Mouse (Mus musculus) embryonic facial prominence, embryonic 11.5 days (tissue): ENCODE results near the gene Pcsk5. TPM values are rescaled to one million over a fixed set of nuclear protein-coding genes. Genes with fewer than 3 reads are reported as not detected.

ENCODE experiments used
- ATAC-seq: fragments of 200-750 bp; cut with Nextera tagmentation; replicated peaks from 2 replicates; pipeline ENCODE4 v1.8.0; 2017; ENCODE audit warnings: low read depth; ENCODE audit not compliant: insufficient number of reproducible peaks, low FRiP score, low TSS enrichment
- DNase-seq: peaks from one replicate; pipeline ENCODE4 v3.0.0-alpha.2; 2015; ENCODE audit warnings: low spot score
- H3K27ac ChIP-seq: fragments of 300-500 bp; sonication (generic); replicated peaks from 2 replicates; pipeline ENCODE4 v1.5.1; 2014; ENCODE audit warnings: mild to moderate bottlenecking, low read depth, low read length, control low read depth
- H3K27me3 ChIP-seq: fragments of 300-500 bp; sonication (generic); 2 replicates; pipeline ENCODE4 v1.6.1; 2014; ENCODE audit warnings: mild to moderate bottlenecking, low read length, moderate library complexity, mixed read lengths; ENCODE audit not compliant: control insufficient read depth, insufficient read depth
- H3K36me3 ChIP-seq: fragments of 300-500 bp; sonication (generic); replicated peaks from 2 replicates; pipeline ENCODE4 v1.6.1; 2014; ENCODE audit warnings: low read depth, mild to moderate bottlenecking, low read length, moderate library complexity, mixed read lengths; ENCODE audit not compliant: control insufficient read depth, insufficient read depth
- H3K4me1 ChIP-seq: fragments of 300-500 bp; sonication (generic); 2 replicates; pipeline ENCODE4 v1.6.1; 2014; ENCODE audit warnings: low read length, mixed read lengths; ENCODE audit not compliant: control insufficient read depth, insufficient read depth
- H3K4me2 ChIP-seq: fragments of 300-500 bp; sonication (generic); 2 replicates; pipeline ENCODE4 v1.6.1; 2014; ENCODE audit warnings: low read depth, mild to moderate bottlenecking, control low read depth, low read length, moderate library complexity
- H3K4me3 ChIP-seq: fragments of 300-500 bp; sonication (generic); 2 replicates; pipeline ENCODE4 v1.5.1; 2014; ENCODE audit warnings: low read depth, low read length, control low read depth
- H3K9ac ChIP-seq: fragments of 300-500 bp; sonication (generic); replicated peaks from 2 replicates; pipeline ENCODE4 v1.6.1; 2014; ENCODE audit warnings: mild to moderate bottlenecking, control low read depth, low read length
- H3K9me3 ChIP-seq: fragments of 300-500 bp; sonication (generic); replicated peaks from 2 replicates; pipeline ENCODE4 v1.6.1; 2016; ENCODE audit warnings: mild to moderate bottlenecking, low read length, inconsistent platforms, mixed read lengths; ENCODE audit not compliant: control insufficient read depth
- WGBS: fragments of 180-500 bp; shearing (Covaris S2); extraction: QIAGEN DNeasy Blood & Tissue Kit; methylation state at CpG from one replicate; pipeline ENCODE4 v1.1.7; 2014; 5-methylcytosine and 5-hydroxymethylcytosine counted together
- polyA plus RNA-seq: library from polyadenylated mRNA; unstranded; fragments of >200 nt; fragmentation: Nextera tagmentation; extraction: Ambion mirVana; gene quantifications from 2 replicates; pipeline ENCODE4 v1.2.1, GENCODE M21; 2014

Gene Pcsk5
- polyA plus RNA-seq, 1 experiment from 2014 or later: 17.0 TPM

GRCm38 (mm10) chr19:17799419-17800185 lies 37.8 kb downstream of the Pcsk5 start:
- Histone ChIP-seq H3K27me3 (no peaks in the 10 kb centered on the region), H3K27ac (no peak overlapping the region), H3K9me3 (no peaks in the 10 kb centered on the region), H3K4me1 (no peaks in the 10 kb centered on the region), H3K4me2 (no peak overlapping the region), H3K36me3 (no peaks in the 10 kb centered on the region), H3K9ac (no peak overlapping the region), H3K4me3 (no peak overlapping the region)
- WGBS: 94% methylated on average over 4 of the region's 4 CpGs
- ATAC-seq (no peak), DNase-seq (no peak)

- Histone ChIP-seq H3K4me3 (no peak overlapping the region), H3K4me1 (no peaks in the 10 kb centered on the region), H3K27ac (no peak overlapping the region), H3K36me3 (no peaks in the 10 kb centered on the region), H3K27me3 (no peaks in the 10 kb centered on the region), H3K4me2 (no peak overlapping the region), H3K9ac (no peak overlapping the region), H3K9me3 (no peaks in the 10 kb centered on the region)
- 85% methylated on average over 4 of the region's 4 CpGs for WGBS
- DNase-seq (no peak), ATAC-seq (no peak)
Observed at GRCm38 (mm10) chr19:17793457-17793856, 44.0 kb downstream of the Pcsk5 start.

GRCm38 (mm10) chr19:17791485-17792052 lies 45.9 kb downstream of the Pcsk5 start:
- Histone ChIP-seq H3K27ac (no peak overlapping the region), H3K9ac (no peak overlapping the region), H3K36me3 (no peaks in the 10 kb centered on the region), H3K4me1 (no peaks in the 10 kb centered on the region), H3K4me2 (no peak overlapping the region), H3K4me3 (no peak overlapping the region), H3K27me3 (no peaks in the 10 kb centered on the region), H3K9me3 (no peaks in the 10 kb centered on the region)
- DNase-seq (no peak), ATAC-seq (no peak)
- 88% methylated on average over 5 of the region's 5 CpGs for WGBS

- 82% methylated on average over 10 of the region's 10 CpGs for WGBS
- DNase-seq: no peak
- Histone ChIP-seq H3K36me3 (no peaks in the 10 kb centered on the region), H3K27me3 (no peaks in the 10 kb centered on the region), H3K9me3 (no peaks in the 10 kb centered on the region), H3K27ac (no peak overlapping the region), H3K4me1 (no peaks in the 10 kb centered on the region), H3K4me3 (no peak overlapping the region), H3K9ac (no peak overlapping the region), H3K4me2 (no peak overlapping the region)
- no peak for ATAC-seq
Observed at GRCm38 (mm10) chr19:17788617-17789317, 48.7 kb downstream of the Pcsk5 start.

- Histone ChIP-seq H3K36me3 (no peaks in the 10 kb centered on the region), H3K4me3 (no peak overlapping the region), H3K4me2 (no peak overlapping the region), H3K27ac (no peak overlapping the region), H3K4me1 (no peaks in the 10 kb centered on the region), H3K9me3 (no peaks in the 10 kb centered on the region), H3K27me3 (no peaks in the 10 kb centered on the region), H3K9ac (no peak overlapping the region)
- 87% methylated on average over 3 of the region's 3 CpGs for WGBS
- DNase-seq: no peak
- ATAC-seq: no peak
Observed at GRCm38 (mm10) chr19:17786744-17787143, 50.7 kb downstream of the Pcsk5 start.

- no peak for ATAC-seq
- H3K36me3 ChIP-seq: no peaks in the 10 kb centered on the region
Observed at GRCm38 (mm10) chr19:17784401-17785192, 52.8 kb downstream of the Pcsk5 start.

GRCm38 (mm10) chr19:17783231-17783630 lies 54.2 kb downstream of the Pcsk5 start:
- Histone ChIP-seq H3K27ac (no peak overlapping the region), H3K9me3 (no peaks in the 10 kb centered on the region), H3K9ac (no peak overlapping the region), H3K27me3 (no peaks in the 10 kb centered on the region), H3K36me3 (no peaks in the 10 kb centered on the region), H3K4me3 (no peak overlapping the region), H3K4me1 (no peaks in the 10 kb centered on the region), H3K4me2 (no peak overlapping the region)
- ATAC-seq (no peak), DNase-seq (no peak)
- WGBS: 90% methylated on average over 2 of the region's 2 CpGs

More at GRCm38 (mm10) chr19:17784401-17785192, 52.8 kb downstream of the Pcsk5 start:
- no peak for DNase-seq
- no peak overlapping the region for H3K9ac ChIP-seq
- no peaks in the 10 kb centered on the region for H3K9me3 ChIP-seq
- H3K4me2 ChIP-seq: no peak overlapping the region
- WGBS: 82% methylated on average over 2 of the region's 2 CpGs
- H3K4me3 ChIP-seq: no peak overlapping the region
- no peaks in the 10 kb centered on the region for H3K4me1 ChIP-seq
- no peak overlapping the region for H3K27ac ChIP-seq
- no peaks in the 10 kb centered on the region for H3K27me3 ChIP-seq
